Mouse (Mus musculus): Measurements from ENCODE around the gene Adora2b. TPM values are rescaled to one million over a fixed set of nuclear protein-coding genes. Genes with fewer than 3 reads are reported as not detected.
A peak's percentile ranks its signal among the peaks of the same experiment; 100 is the strongest.

The Adora2b gene
- polyA plus RNA-seq (2012; ENCODE audit: insufficient read depth, insufficient read length, low replicate concordance, missing spikeins): not detected in 2 replicates

GRCm38 (mm10) chr11:62248401-62249244 is at the start of gene Adora2b:
TSS of gene Adora2b (plus strand) at chr11:62248984.
- under 1% methylated on average over 68 of the region's 69 CpGs for WGBS
- H3K4me1 ChIP-seq (ENCODE audit: control insufficient read depth, insufficient read depth, low read length): peaks cover 16% of the 10 kb centered on the region
- TF ChIP-seq CTCF (IDR thresholded peaks at IDR 0.05; ENCODE audit: insufficient read depth, low read depth, low read length) (no peak), POLR2A (IDR thresholded peaks at IDR 0.05; ENCODE audit: insufficient read depth, low read depth, low read length) (no peak)
- H3K27ac ChIP-seq (ENCODE audit: insufficient read depth, low read depth, low read length): no peak within 1 kb of the TSS
- peak within 1 kb of the TSS; percentile 54 for H3K4me3 ChIP-seq (ENCODE audit: insufficient read depth, low read depth, low read length)

DNA sequence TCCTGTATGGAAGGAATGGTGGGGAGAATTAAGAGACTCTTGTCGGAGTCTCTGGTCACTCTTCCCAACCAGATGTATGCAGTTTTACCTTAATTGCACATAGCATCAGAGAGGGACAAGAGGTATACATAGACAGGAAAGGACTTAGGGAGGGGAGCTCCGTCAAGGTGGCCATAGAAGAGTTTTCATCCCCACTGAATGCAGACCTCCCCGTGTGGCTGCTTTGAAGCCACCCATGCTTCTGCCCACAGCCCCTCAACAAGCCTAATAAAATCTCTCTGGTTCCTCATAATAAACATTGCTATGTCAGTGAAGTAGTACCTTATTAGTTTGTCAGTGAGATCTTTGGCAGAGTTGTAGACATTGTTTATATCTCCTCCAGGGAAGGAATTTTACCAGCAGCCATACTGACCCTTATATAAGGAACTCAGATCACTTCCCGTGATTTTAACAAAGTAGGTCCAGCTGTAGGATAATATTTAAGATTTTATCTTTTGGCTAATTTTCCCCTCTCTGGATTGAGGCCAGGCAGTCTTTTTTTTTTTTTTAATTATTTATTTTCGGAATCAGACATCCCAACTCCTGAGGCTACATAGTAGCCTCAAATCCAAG is 47.8 kb upstream of the Adora2b start:
- 89% methylated on average over 5 of the region's 5 CpGs for WGBS
- Histone ChIP-seq H3K4me1 (ENCODE audit: control insufficient read depth, insufficient read depth, low read length) (no peaks in the 10 kb centered on the region), H3K4me3 (ENCODE audit: insufficient read depth, low read depth, low read length) (no peak overlapping the region), H3K27ac (ENCODE audit: insufficient read depth, low read depth, low read length) (no peak overlapping the region)
- TF ChIP-seq POLR2A (IDR thresholded peaks at IDR 0.05; ENCODE audit: insufficient read depth, low read depth, low read length) (no peak), CTCF (IDR thresholded peaks at IDR 0.05; ENCODE audit: insufficient read depth, low read depth, low read length) (no peak)

DNA sequence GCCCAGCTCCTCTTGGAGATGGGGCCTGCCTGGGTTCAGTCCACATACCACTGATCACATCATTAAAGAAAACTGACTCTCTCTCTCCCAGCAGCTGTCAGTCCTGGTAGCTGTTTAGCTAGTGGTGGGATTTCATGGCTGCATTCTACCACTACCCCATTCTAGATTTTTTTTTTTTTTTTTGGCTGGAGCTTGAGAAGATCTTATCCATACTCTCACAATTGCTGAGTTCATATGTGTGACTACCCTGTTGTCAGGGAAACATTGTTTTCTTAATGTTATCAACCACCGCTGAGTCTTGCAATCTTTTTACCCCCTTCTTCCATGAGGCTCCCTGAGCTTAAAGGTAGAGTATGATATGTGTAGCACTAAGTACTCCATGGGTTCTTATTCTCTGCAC is 46.1 kb upstream of the Adora2b start:
- no peaks in the 10 kb centered on the region for H3K4me1 ChIP-seq (ENCODE audit: control insufficient read depth, insufficient read depth, low read length)
- no peak overlapping the region for H3K27ac ChIP-seq (ENCODE audit: insufficient read depth, low read depth, low read length)
- no peak overlapping the region for H3K4me3 ChIP-seq (ENCODE audit: insufficient read depth, low read depth, low read length)
- WGBS: 92% methylated on average over 1 of the region's 1 CpGs
- TF ChIP-seq POLR2A (IDR thresholded peaks at IDR 0.05; ENCODE audit: insufficient read depth, low read depth, low read length): no peak
- no peak for TF ChIP-seq CTCF (IDR thresholded peaks at IDR 0.05; ENCODE audit: insufficient read depth, low read depth, low read length)

GRCm38 (mm10) chr11:62209111-62209510 is 39.7 kb upstream of the Adora2b start:
- WGBS: 53% methylated on average over 2 of the region's 2 CpGs
- no peak overlapping the region for H3K4me3 ChIP-seq (ENCODE audit: insufficient read depth, low read depth, low read length)
- no peak overlapping the region for H3K27ac ChIP-seq (ENCODE audit: insufficient read depth, low read depth, low read length)
- peaks cover 6% of the 10 kb centered on the region for H3K4me1 ChIP-seq (ENCODE audit: control insufficient read depth, insufficient read depth, low read length)
- TF ChIP-seq CTCF (IDR thresholded peaks at IDR 0.05; ENCODE audit: insufficient read depth, low read depth, low read length): no peak

DNA sequence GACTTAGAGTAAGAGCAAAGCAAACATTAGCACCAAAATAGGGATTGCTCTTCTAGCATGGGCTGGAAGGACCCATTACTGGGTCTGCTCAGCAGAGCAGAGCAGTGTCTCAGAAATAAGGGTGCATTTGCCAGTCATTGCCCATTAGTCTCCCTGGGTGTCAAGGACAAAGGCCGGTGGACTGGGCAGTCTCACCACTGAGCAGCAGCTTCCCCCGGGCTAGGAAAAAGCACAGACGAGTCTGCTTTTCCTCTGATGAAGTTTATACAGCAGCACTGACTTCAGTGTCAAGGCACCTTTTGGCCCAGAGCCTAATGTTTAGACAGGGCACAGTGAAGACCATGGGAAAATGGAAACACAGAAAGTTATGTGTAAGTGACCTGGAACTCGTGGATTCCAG is 38.9 kb upstream of the Adora2b start:
- no peak for TF ChIP-seq CTCF (IDR thresholded peaks at IDR 0.05; ENCODE audit: insufficient read depth, low read depth, low read length)
- TF ChIP-seq POLR2A (IDR thresholded peaks at IDR 0.05; ENCODE audit: insufficient read depth, low read depth, low read length): no peak
- Histone ChIP-seq H3K27ac (ENCODE audit: insufficient read depth, low read depth, low read length) (no peak overlapping the region), H3K4me3 (ENCODE audit: insufficient read depth, low read depth, low read length) (no peak overlapping the region), H3K4me1 (ENCODE audit: control insufficient read depth, insufficient read depth, low read length) (peaks cover 6% of the 10 kb centered on the region)
- 39% methylated on average over 4 of the region's 4 CpGs for WGBS

DNA sequence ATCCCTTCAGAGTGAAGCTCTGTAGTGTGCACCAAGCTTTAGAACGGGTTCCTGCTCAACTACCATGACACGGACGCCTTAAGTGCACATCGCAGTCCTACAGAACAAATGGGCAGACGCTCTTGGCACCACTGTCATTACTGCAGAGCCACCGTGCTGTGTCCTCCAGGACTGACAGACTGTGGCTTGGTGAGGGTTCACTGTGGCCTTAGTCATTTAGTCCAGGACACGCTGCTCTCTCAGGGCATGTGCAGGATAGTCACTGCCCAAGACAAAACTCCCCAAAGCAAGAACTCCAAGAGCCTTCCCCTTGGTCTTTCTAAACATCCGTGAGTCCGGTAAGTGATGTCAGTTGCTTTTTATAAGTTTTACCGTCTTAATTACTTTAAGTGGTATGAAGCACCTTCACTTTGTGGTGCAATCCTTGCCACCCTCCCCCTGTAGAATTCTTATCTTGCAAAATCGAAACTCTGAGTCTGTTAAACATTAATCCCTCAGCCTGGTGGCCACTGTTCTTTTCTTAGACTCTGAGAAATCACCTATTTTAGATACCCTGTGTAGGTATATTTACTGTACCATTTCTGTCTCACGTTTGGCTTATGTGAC is 35.3 kb upstream of the Adora2b start:
- peaks cover 6% of the 10 kb centered on the region for H3K4me1 ChIP-seq (ENCODE audit: control insufficient read depth, insufficient read depth, low read length)
- no peak for TF ChIP-seq POLR2A (IDR thresholded peaks at IDR 0.05; ENCODE audit: insufficient read depth, low read depth, low read length)
- TF ChIP-seq CTCF (IDR thresholded peaks at IDR 0.05; ENCODE audit: insufficient read depth, low read depth, low read length): no peak
- 95% methylated on average over 12 of the region's 12 CpGs for WGBS
- no peak overlapping the region for H3K27ac ChIP-seq (ENCODE audit: insufficient read depth, low read depth, low read length)
- H3K4me3 ChIP-seq (ENCODE audit: insufficient read depth, low read depth, low read length): no peak overlapping the region

- WGBS: 85% methylated on average over 2 of the region's 2 CpGs
- no peak overlapping the region for H3K4me3 ChIP-seq (ENCODE audit: insufficient read depth, low read depth, low read length)
- H3K27ac ChIP-seq (ENCODE audit: insufficient read depth, low read depth, low read length): no peak overlapping the region
- TF ChIP-seq POLR2A (IDR thresholded peaks at IDR 0.05; ENCODE audit: insufficient read depth, low read depth, low read length): no peak
- no peak for TF ChIP-seq CTCF (IDR thresholded peaks at IDR 0.05; ENCODE audit: insufficient read depth, low read depth, low read length)
- H3K4me1 ChIP-seq (ENCODE audit: control insufficient read depth, insufficient read depth, low read length): no peaks in the 10 kb centered on the region; the same call in 1 of the 2 replicates
Observed at GRCm38 (mm10) chr11:62215107-62215506, 33.7 kb upstream of the Adora2b start.

DNA sequence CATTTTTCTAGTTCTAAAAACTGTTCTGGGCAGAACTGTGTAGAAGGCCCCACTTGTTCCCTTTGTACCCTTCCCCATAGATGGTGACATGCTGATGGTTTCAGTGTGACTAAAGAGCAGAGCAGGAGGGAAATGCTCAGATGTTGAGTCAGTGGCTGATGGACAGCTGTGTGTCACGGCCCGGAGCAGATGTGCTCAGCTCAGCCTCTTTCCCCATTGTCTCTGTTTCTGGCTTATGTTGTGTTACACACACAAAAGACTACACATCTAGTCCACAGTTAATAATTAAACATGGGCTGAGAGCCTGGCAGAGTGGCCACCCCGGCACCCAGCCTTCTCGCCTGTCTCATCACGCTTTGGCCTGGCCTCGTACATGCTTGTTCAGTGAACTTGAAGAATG is 31.0 kb upstream of the Adora2b start:
- Histone ChIP-seq H3K4me1 (ENCODE audit: control insufficient read depth, insufficient read depth, low read length) (no peaks in the 10 kb centered on the region), H3K4me3 (ENCODE audit: insufficient read depth, low read depth, low read length) (no peak overlapping the region), H3K27ac (ENCODE audit: insufficient read depth, low read depth, low read length) (no peak overlapping the region)
- WGBS: 64% methylated on average over 6 of the region's 6 CpGs
- TF ChIP-seq POLR2A (IDR thresholded peaks at IDR 0.05; ENCODE audit: insufficient read depth, low read depth, low read length) (no peak), CTCF (IDR thresholded peaks at IDR 0.05; ENCODE audit: insufficient read depth, low read depth, low read length) (no peak)

Measured in olfactory bulb, adult 2 months (tissue).